Mouse (Mus musculus) colon, adult 2 months (tissue): ENCODE data around the gene Tas2r129. TPM values are rescaled to one million over a fixed set of nuclear protein-coding genes. Genes with fewer than 3 reads are reported as not detected.

ENCODE experiments used
- polyA plus RNA-seq: library from polyadenylated mRNA; depleted of rRNA; stranded (reverse); fragments of >200 nt; gene quantifications from 2 replicates; pipeline ENCODE4 v1.2.3, GENCODE M21; 2012; rRNA removed

Gene Tas2r129
- polyA plus RNA-seq: not detected in 2 replicates

GRCm38 (mm10) chr6:132950802-132951201 is at the start of gene Tas2r129:
Gene Tas2r129 (plus strand): TSS chr6:132951102.

GRCm38 (mm10) chr6:132909351-132909750 is 41.6 kb upstream of the Tas2r129 start, which contains the start of gene Tas2r125:
Gene Tas2r125 (plus strand): TSS chr6:132909651.

GRCm38 (mm10) chr6:132957819-132958218 is 6.9 kb downstream of the Tas2r129 start, which contains the start of gene Tas2r131:
Gene Tas2r131 (minus strand): TSS chr6:132957919.

GRCm38 (mm10) chr6:132980865-132981264 is 30.0 kb downstream of the Tas2r129 start, which contains the start of gene Tas2r109:
Gene Tas2r109 (minus strand): TSS chr6:132980965.

Other genes starting within 250 kb of the Tas2r129 start
- gene Tas2r122, start 239.2 kb upstream of the Tas2r129 start, polyA plus RNA-seq: not detected in 2 replicates
- not detected in 2 replicates for gene Tas2r115, start 213.1 kb upstream of the Tas2r129 start, polyA plus RNA-seq
- not detected in 2 replicates for gene Tas2r124, start 196.4 kb upstream of the Tas2r129 start, polyA plus RNA-seq
- not detected in 2 replicates for gene Tas2r102, start 189.0 kb upstream of the Tas2r129 start, polyA plus RNA-seq
- gene Tas2r136, start 172.9 kb upstream of the Tas2r129 start, polyA plus RNA-seq: not detected in 2 replicates
- not detected in 2 replicates for gene Tas2r117, start 148.3 kb upstream of the Tas2r129 start, polyA plus RNA-seq
- not detected in 2 replicates for gene Tas2r123, start 104.0 kb upstream of the Tas2r129 start, polyA plus RNA-seq
- gene Tas2r116, start 95.7 kb upstream of the Tas2r129 start, polyA plus RNA-seq: not detected in 2 replicates
- gene Tas2r110, start 83.1 kb upstream of the Tas2r129 start, polyA plus RNA-seq: not detected in 2 replicates
- not detected in 2 replicates for gene Tas2r113, start 58.1 kb upstream of the Tas2r129 start, polyA plus RNA-seq
- gene Tas2r125, start 41.5 kb upstream of the Tas2r129 start, polyA plus RNA-seq: not detected in 2 replicates
- not detected in 2 replicates for gene Tas2r131, start 6.8 kb downstream of the Tas2r129 start, polyA plus RNA-seq
- not detected in 2 replicates for gene Tas2r109, start 29.9 kb downstream of the Tas2r129 start, polyA plus RNA-seq
- not detected in 2 replicates for gene Tas2r103, start 86.0 kb downstream of the Tas2r129 start, polyA plus RNA-seq
- not detected in 2 replicates for gene Tas2r140, start 104.7 kb downstream of the Tas2r129 start, polyA plus RNA-seq
- 169 and 171 TPM in 2 replicates for gene Smim10l1, start 153.8 kb downstream of the Tas2r129 start, polyA plus RNA-seq